Mouse (Mus musculus) thymus, adult 2 months (tissue): ENCODE results near the gene Rapgef5.

Source experiments
- CTCF ChIP-seq: fragments of 200-500 bp; IDR thresholded peaks from 2 replicates; pipeline ENCODE4 v1.5.1; 2012; ENCODE audit warnings: mild to moderate bottlenecking, control low read depth, low read length, moderate library complexity, borderline replicate concordance; ENCODE audit not compliant: control insufficient read depth, poor library complexity, insufficient read depth; ENCODE audit errors: extremely low read depth
- POLR2A ChIP-seq: fragments of 200-500 bp; IDR thresholded peaks from 2 replicates; pipeline ENCODE4 v1.6.1; 2012; ENCODE audit warnings: mild to moderate bottlenecking, low read length, control low read depth, moderate library complexity; ENCODE audit not compliant: control insufficient read depth, poor library complexity, insufficient read depth; ENCODE audit errors: extremely low read depth

DNA sequence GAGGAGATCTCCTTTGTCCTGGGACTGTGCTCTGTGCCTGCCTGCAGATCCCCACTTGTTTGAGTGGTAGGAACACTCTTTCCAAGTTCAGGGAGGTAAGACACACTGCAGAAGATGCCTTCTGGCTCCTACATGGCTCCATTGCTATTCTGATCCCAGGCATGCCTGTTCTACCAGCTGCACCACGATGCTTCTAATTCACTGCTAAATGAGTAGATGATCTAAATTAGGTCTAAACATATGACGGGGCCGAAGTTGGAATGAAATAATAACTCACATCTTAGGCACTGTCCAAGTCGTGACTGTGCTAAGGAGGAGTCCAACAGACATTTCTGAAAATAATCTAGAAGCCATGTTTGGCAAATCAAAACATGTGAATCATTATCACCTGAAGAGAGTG is 68.0 kb downstream of the Rapgef5 start:
- TF ChIP-seq CTCF (no peak), POLR2A (no peak)
